6 mouse cellular contexts compared by ENCODE assay signal in the genomic region with DNA sequence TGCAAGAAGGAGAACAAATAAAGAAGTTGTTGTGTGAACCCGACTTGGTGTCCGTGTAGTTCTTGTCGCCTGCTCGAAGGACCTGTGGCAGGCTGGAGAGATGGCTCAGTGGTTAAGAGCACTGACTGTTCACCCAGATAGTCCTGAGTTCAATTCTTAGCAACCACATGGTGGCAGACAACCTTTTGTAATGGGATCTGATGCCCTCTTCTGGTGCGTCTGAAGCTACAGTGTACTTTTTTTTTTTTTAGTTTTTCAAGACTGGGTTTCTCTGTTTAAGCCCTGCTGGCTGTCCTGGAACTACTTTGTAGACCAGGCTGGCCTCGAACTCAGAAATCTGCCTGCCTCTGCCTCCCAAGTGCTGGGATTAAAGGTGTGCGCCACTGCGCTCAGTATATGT. TPM values are rescaled to one million over a fixed set of nuclear protein-coding genes. Genes with fewer than 3 reads are reported as not detected.
"Had no signal": no experiment of that assay in that cellular context is flagged by ENCODE, and none has a peak within 500 bp of the region (broad histone marks: within the 10 kb centered on the region; RNA-seq: fewer than 3 reads in every experiment).

No protein-coding gene starts in this region.

RNA-seq across cellular contexts. Expression of gene Usp44, which starts 21.9 kb away (rescaled TPM):
- total RNA-seq: monocyte, adult 5-6 weeks; neutrophil, adult 5-6 weeks had no signal
- polyA plus RNA-seq: macrophage; spleen, adult 2 months; stomach, postnatal 0 days; urinary bladder, adult 2 months had no signal
